Mouse (Mus musculus): ENCODE measurements around the gene Pde4a.

DNA sequence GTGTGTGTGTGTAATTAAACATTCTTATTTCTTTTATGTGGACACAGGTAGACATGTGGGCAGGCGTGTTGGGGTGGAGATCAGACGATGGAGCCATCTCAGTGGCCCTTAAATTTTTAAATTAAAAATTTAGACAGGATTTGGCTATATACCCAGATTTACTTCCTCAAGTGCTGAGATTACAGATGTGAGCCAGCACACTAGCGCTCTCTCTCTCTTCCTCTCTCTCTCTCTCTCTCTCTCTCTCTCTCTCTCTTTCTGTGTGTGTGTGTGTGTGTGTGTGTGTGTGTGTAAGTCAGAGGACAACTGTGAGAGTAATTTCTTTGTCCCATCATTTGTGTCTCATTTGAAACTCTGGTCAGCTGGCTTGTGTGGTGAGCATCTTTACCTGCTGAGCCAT, 25.2 kb downstream of the Pde4a start:
- TF ChIP-seq POLR2A (IDR thresholded peaks at IDR 0.05; ENCODE audit: insufficient read depth, low read depth, low read length) (no peak), CTCF (IDR thresholded peaks at IDR 0.05) (no peak), EP300 (IDR thresholded peaks at IDR 0.05; ENCODE audit: insufficient read depth, low read depth, low read length) (no peak)
